Mouse (Mus musculus) limb, embryonic 13.5 days (tissue): Measurements from ENCODE around the gene Vapa. TPM values are rescaled to one million over a fixed set of nuclear protein-coding genes. Genes with fewer than 3 reads are reported as not detected.
"Not testable (repeated sequence)": the region's sequence is repeated elsewhere in the genome, so short reads cannot be mapped to it uniquely, and the experiment has no call there.

Source experiments
- ATAC-seq: fragments of 200-750 bp; cut with Nextera tagmentation; 2 replicates; pipeline ENCODE4 v1.8.0; 2017; ENCODE audit warnings: low read depth, moderate number of reproducible peaks, moderate TSS enrichment; ENCODE audit not compliant: low FRiP score
- H3K27ac ChIP-seq: fragments of 300-500 bp; sonication (generic); 2 replicates; pipeline ENCODE4 v1.5.1; 2015; ENCODE audit warnings: inconsistent platforms, mild to moderate bottlenecking, moderate library complexity
- H3K27me3 ChIP-seq: fragments of 300-500 bp; sonication (generic); 2 replicates; pipeline ENCODE4 v1.6.1; 2015; ENCODE audit warnings: mild to moderate bottlenecking, inconsistent platforms
- H3K36me3 ChIP-seq: fragments of 300-500 bp; sonication (generic); 2 replicates; pipeline ENCODE4 v1.6.1; 2015; ENCODE audit warnings: inconsistent platforms, mild to moderate bottlenecking, moderate library complexity
- H3K4me1 ChIP-seq: fragments of 300-500 bp; sonication (generic); 2 replicates; pipeline ENCODE4 v1.6.1; 2015; ENCODE audit warnings: inconsistent platforms
- H3K4me2 ChIP-seq: fragments of 300-500 bp; sonication (generic); replicated peaks from 2 replicates; pipeline ENCODE4 v1.6.1; 2015; ENCODE audit warnings: inconsistent platforms, mild to moderate bottlenecking, moderate library complexity
- H3K4me3 ChIP-seq: fragments of 300-500 bp; sonication (generic); 2 replicates; pipeline ENCODE4 v1.5.1; 2015; ENCODE audit warnings: moderate library complexity, mild to moderate bottlenecking, inconsistent platforms
- H3K9ac ChIP-seq: fragments of 300-500 bp; sonication (generic); 2 replicates; pipeline ENCODE4 v1.6.1; 2015; ENCODE audit warnings: mild to moderate bottlenecking, inconsistent platforms
- H3K9me3 ChIP-seq: fragments of 300-500 bp; sonication (generic); 2 replicates; pipeline ENCODE4 v1.6.1; 2016; ENCODE audit warnings: inconsistent platforms
- WGBS: fragments of 180-500 bp; shearing (Covaris S2); methylation state at CpG from one replicate; pipeline ENCODE4 v1.1.7; 2015; 5-methylcytosine and 5-hydroxymethylcytosine counted together
- polyA plus RNA-seq: library from polyadenylated mRNA; unstranded; fragments of >200 nt; fragmentation: Nextera tagmentation; extraction: Ambion mirVana; gene quantifications from 2 replicates; pipeline ENCODE4 v1.2.1, GENCODE M21; 2015

The Vapa gene
- polyA plus RNA-seq, 1 experiment from 2014 or later, result 172 TPM

GRCm38 (mm10) chr17:65558788-65559187, 54.6 kb downstream of the Vapa start:
- no peak overlapping the region for H3K4me3 ChIP-seq
- H3K9me3 ChIP-seq, result no peaks in the 10 kb centered on the region
- H3K4me2 ChIP-seq, result peak overlapping the region; percentile 21; the same call in 1 of the 2 replicates
- 64% methylated on average over 9 of the region's 9 CpGs for WGBS
- H3K27ac ChIP-seq, result no peak overlapping the region
- no peaks in the 10 kb centered on the region for H3K27me3 ChIP-seq
- no peaks in the 10 kb centered on the region for H3K36me3 ChIP-seq
- no peak overlapping the region for H3K9ac ChIP-seq
- no peak for ATAC-seq
- H3K4me1 ChIP-seq, result no peaks in the 10 kb centered on the region

- Histone ChIP-seq H3K4me1 (no peaks in the 10 kb centered on the region), H3K4me3 (no peak overlapping the region), H3K36me3 (no peaks in the 10 kb centered on the region), H3K9ac (no peak overlapping the region), H3K27ac (no peak overlapping the region), H3K9me3 (no peaks in the 10 kb centered on the region), H3K27me3 (no peaks in the 10 kb centered on the region), H3K4me2 (peak overlapping the region; percentile 21; the same call in 1 of the 2 replicates)
- 45% methylated on average over 9 of the region's 9 CpGs for WGBS
- ATAC-seq, result no peak
These were observed 55.1 kb downstream of the Vapa start for GRCm38 (mm10) chr17:65558217-65558616.

- H3K27me3 ChIP-seq, result no peaks in the 10 kb centered on the region
- no peak overlapping the region for H3K27ac ChIP-seq
- no peaks in the 10 kb centered on the region for H3K36me3 ChIP-seq
- no peak overlapping the region for H3K9ac ChIP-seq
- H3K4me3 ChIP-seq, result no peak overlapping the region
- WGBS, result 69% methylated on average over 6 of the region's 6 CpGs
- no peak for ATAC-seq
- H3K4me2 ChIP-seq, result no peak overlapping the region
- no peaks in the 10 kb centered on the region for H3K4me1 ChIP-seq
- no peaks in the 10 kb centered on the region for H3K9me3 ChIP-seq
These were observed 56.1 kb downstream of the Vapa start for GRCm38 (mm10) chr17:65557212-65557611.

GRCm38 (mm10) chr17:65556798-65557197, 56.6 kb downstream of the Vapa start:
- H3K27ac ChIP-seq, result no peak overlapping the region
- WGBS, result 66% methylated on average over 10 of the region's 10 CpGs
- ATAC-seq, result no peak
- no peak overlapping the region for H3K9ac ChIP-seq
- no peak overlapping the region for H3K4me2 ChIP-seq
- H3K27me3 ChIP-seq, result no peaks in the 10 kb centered on the region
- no peak overlapping the region for H3K4me3 ChIP-seq
- no peaks in the 10 kb centered on the region for H3K4me1 ChIP-seq
- no peaks in the 10 kb centered on the region for H3K36me3 ChIP-seq
- H3K9me3 ChIP-seq, result no peaks in the 10 kb centered on the region

- no peak overlapping the region for H3K4me3 ChIP-seq
- H3K36me3 ChIP-seq, result no peaks in the 10 kb centered on the region
- no peaks in the 10 kb centered on the region for H3K4me1 ChIP-seq
- H3K27ac ChIP-seq, result no peak overlapping the region
- no peaks in the 10 kb centered on the region for H3K27me3 ChIP-seq
- 76% methylated on average over 12 of the region's 12 CpGs for whole genome bisulfite sequencing
- no peak overlapping the region for H3K9ac ChIP-seq
- H3K4me2 ChIP-seq, result no peak overlapping the region
- no peak for ATAC-seq
- H3K9me3 ChIP-seq, result no peaks in the 10 kb centered on the region
These were observed 60.8 kb downstream of the Vapa start for GRCm38 (mm10) chr17:65552426-65552997.

GRCm38 (mm10) chr17:65550357-65550756, 63.0 kb downstream of the Vapa start:
- Histone ChIP-seq H3K4me3 (no peak overlapping the region), H3K4me1 (no peaks in the 10 kb centered on the region), H3K36me3 (no peaks in the 10 kb centered on the region), H3K27ac (no peak overlapping the region), H3K9me3 (no peaks in the 10 kb centered on the region), H3K27me3 (no peaks in the 10 kb centered on the region), H3K9ac (no peak overlapping the region), H3K4me2 (no peak overlapping the region)
- no peak for ATAC-seq
- WGBS, result 85% methylated on average over 4 of the region's 4 CpGs

- H3K27ac ChIP-seq, result no peak overlapping the region
- ATAC-seq, result no peak
- H3K9ac ChIP-seq, result no peak overlapping the region
- 78% methylated on average over 18 of the region's 18 CpGs for WGBS
- H3K4me3 ChIP-seq, result no peak overlapping the region
- H3K4me1 ChIP-seq, result no peaks in the 10 kb centered on the region
- H3K4me2 ChIP-seq, result no peak overlapping the region
- no peaks in the 10 kb centered on the region for H3K36me3 ChIP-seq
- no peaks in the 10 kb centered on the region for H3K27me3 ChIP-seq
- no peaks in the 10 kb centered on the region for H3K9me3 ChIP-seq
These were observed 64.5 kb downstream of the Vapa start for GRCm38 (mm10) chr17:65548698-65549365.

- H3K36me3 ChIP-seq, H3K27ac ChIP-seq, H3K9me3 ChIP-seq, H3K9ac ChIP-seq, H3K4me1 ChIP-seq, H3K27me3 ChIP-seq, ATAC-seq, H3K4me3 ChIP-seq, H3K4me2 ChIP-seq: not testable (repeated sequence)
- WGBS, result 91% methylated on average over 4 of the region's 4 CpGs
These were observed 67.1 kb downstream of the Vapa start for GRCm38 (mm10) chr17:65546221-65546620.

GRCm38 (mm10) chr17:65540441-65541272, 72.7 kb downstream of the Vapa start, which contains the start of gene Tmem232:
Gene Tmem232 (minus strand): TSS chr17:65540782.
- H3K4me1 ChIP-seq, result no peaks in the 10 kb centered on the region
- H3K27ac ChIP-seq, result no peak within 1 kb of the TSS
- peak within 1 kb of the TSS; percentile 66 for H3K4me2 ChIP-seq
- H3K36me3 ChIP-seq, result no peaks in the 10 kb centered on the region
- H3K9me3 ChIP-seq, result no peaks in the 10 kb centered on the region
- no peaks in the 10 kb centered on the region for H3K27me3 ChIP-seq
- 16% methylated on average over 26 of the region's 26 CpGs for WGBS
- H3K4me3 ChIP-seq, result peak within 1 kb of the TSS; percentile 36
- H3K9ac ChIP-seq, result peak within 1 kb of the TSS; percentile 43; the same call in 1 of the 2 replicates
- peak; percentile 79; the same call in 1 of the 2 replicates for ATAC-seq

- Histone ChIP-seq H3K4me3 (no peak overlapping the region), H3K4me1 (no peaks in the 10 kb centered on the region), H3K9ac (no peak overlapping the region), H3K9me3 (no peaks in the 10 kb centered on the region; the same call in 1 of the 2 replicates), H3K36me3 (no peaks in the 10 kb centered on the region), H3K27me3 (no peaks in the 10 kb centered on the region), H3K4me2 (no peak overlapping the region), H3K27ac (no peak overlapping the region)
- 28% methylated on average over 3 of the region's 3 CpGs for WGBS
- peak; percentile 59; the same call in 1 of the 2 replicates for ATAC-seq
These were observed 77.2 kb downstream of the Vapa start for GRCm38 (mm10) chr17:65536156-65536555.

- H3K36me3 ChIP-seq, ATAC-seq, H3K27me3 ChIP-seq, H3K4me3 ChIP-seq, H3K4me1 ChIP-seq, H3K9me3 ChIP-seq, H3K4me2 ChIP-seq, H3K27ac ChIP-seq, H3K9ac ChIP-seq: not testable (repeated sequence)
These were observed 81.0 kb downstream of the Vapa start for GRCm38 (mm10) chr17:65532381-65532780.
